Mouse (Mus musculus) ovary, postnatal 14 days (tissue): ENCODE data around the gene Ly6g6c.
"Not testable (repeated sequence)": the region's sequence is repeated elsewhere in the genome, so short reads cannot be mapped to it uniquely, and the experiment has no call there.

Experiments
- DNase-seq: peaks from one replicate; pipeline ENCODE4 v3.0.0; 2022; ENCODE audit warnings: low spot score

Ly6g6c gene

DNA sequence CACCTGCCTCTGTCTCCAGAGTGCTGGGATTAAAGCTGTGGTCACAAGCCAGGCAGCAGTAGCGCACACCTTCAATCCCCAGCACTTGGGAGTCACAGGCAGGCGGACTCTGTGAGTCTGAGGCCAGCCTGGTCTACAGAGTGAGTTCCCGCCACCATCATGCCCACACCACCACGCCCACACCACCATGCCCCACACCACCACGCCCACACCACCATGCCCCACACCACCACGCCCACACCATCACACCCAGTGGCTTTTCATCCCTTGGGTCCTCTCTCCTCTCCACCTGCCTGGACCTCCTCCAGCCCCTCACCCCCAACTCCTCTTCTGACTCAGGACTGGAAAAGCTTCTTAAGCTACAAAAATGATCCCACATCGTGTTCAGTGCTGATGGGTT lies 33.3 kb upstream of the Ly6g6c start:
- no peak for DNase-seq

DNA sequence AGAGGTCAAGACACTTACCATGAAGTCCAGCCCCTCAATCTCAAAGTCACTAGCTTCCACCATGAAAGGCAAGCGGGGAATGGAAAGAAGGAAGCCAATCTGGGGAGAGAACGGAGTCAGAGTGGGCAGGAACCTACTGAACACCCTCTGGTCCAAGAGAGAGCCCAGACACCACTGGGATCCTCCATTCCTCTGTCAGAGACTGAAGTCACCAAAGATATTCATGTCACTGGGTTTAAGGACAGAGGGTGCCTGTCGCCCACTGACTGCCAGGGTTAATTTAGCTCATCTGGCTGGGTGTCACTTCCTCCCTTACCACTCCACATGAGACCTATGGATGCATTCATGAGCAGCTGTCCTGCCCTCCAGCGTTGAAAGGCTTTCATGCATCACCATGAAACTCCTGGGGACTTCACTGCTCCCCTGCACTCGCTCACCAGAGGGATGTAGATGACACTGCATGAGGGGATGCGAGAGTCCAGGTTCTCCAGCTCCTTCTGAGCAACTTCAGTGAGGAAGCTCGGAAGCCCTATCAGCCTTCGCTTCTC lies 32.8 kb upstream of the Ly6g6c start:
- DNase-seq = no peak

DNA sequence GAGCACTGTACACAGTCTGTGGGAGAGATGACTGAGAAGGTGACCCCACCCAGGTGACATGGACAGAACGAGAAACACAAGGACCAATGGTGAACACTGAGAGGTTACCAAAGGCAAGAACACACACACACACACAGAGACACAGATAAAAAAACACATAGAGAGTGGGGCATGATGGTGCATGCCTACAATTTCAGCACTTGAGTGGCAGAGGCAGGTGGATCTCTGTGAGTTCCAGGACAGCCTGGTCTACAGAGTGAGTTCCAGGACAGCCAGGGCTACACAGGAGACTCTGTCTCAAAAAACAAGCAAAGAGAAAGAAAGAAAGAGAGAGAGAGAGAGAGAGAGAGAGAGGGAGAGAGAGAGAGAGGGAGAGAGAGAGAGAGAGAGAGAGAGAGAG lies 31.5 kb upstream of the Ly6g6c start:
- DNase-seq = not testable (repeated sequence)

DNA sequence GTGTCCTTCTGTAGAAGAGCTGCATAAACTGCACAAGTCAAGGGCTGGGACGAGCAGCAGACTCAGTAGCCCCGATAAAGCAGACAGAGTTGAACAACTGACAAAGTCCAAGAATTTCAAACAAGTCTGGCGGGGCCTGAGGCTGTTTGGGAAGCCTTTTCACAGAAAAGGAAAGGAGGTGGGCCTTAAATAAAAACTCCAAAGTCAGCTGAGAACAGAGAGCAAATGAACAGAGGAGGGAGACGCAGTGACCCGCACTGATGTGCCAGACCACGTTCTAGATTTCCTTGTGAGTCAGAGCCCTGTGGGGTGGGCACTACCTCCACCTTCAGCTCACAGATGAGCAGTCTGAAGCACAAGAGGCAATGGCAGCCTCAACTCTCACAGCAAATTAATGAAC lies 30.3 kb upstream of the Ly6g6c start:
- DNase-seq = no peak

DNA sequence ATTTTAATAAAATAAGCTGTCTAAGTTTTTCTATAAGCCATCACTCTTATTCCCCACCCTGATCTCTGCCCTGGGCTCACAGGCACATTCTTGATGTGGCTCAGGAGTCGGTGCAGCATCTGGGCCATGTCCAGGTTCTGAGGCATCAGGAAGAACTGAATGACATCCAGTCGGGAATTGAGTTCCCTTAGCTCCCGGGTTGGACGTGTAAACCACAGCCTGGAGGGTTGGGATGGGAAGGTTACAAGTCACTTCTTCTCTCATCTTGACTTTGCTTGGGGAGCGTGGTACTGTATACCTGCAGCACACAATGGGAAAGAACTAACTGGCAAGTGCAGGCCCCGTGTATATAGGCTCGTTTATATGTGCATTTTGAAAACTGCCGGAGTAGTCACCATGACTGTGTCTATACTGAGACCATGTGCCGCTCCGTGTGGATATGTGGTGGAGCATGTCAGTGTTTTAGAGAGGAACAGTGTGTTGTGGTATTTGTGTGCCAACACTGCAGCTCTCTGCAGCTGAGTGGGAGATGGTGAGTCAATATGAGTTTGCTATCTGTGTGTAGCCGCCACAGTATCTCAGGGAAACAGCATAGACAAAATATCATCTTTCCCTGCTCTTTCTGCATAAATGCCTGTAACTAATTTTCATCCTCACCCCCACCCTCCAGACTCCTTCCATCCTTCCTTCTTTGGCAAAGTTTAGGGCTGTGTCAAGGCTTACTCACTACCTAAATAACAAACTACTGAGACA lies 25.9 kb upstream of the Ly6g6c start:
- DNase-seq = no peak

DNA sequence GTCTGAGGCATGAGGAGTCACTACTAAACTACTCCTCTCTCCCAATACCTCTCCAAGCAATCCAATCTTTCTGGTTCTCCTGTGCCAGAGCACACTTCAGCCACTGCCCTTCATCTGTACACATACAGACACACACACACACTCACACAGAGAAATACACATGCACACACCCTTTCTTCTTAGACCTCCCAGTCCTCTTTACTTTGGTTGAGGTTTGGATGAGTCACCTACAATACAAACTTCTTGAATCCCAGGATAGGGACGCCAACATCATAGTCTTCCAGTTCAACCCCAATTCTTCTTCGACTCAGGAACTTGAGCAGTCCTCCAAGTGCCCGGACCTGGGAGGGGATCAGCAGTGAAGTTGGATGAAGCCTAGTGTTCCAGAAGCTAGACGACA lies 21.4 kb upstream of the Ly6g6c start:
- no peak for DNase-seq

DNA sequence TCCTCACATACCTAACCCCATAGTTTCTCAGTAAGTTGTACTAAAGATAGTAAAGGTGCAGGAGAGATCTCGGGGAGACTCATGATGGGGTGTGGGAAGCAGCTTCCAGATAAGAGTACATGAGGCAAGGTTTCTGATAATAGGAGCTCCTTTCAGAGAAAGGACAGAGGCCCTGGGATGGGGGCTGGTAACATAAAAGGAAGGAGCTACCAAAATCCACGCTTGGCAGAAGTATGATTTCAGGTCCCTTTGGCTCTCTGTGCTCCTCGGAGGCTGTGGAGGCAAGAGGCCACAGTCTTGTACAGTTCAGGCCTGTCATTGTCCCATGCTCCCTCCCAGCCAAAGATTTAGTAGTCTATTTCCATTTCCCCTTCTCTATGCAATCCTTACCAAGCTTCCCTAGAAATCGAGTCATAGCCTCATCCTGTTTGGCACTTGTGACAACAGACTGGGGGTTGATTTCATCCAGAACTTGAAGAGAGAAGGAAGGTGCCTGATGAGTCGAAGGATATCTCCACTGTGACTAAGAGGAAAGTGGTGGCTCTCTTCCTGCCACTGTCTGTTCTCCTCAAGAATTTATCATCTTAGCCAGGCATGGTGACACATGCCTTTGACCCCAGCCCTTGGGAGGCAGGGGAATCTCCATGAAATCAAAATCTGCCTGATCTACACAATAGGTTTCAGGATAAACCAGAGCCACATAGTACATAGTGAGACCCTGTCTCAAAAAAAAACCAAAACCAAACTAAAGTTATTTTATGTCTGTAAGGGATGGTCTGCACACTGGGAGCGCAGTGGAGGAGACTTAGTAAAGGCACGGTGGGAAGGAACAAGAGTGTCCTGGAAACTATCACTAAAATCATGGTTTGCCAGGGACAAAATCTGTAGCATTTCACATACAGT lies 20.0 kb upstream of the Ly6g6c start:
- no peak for DNase-seq

DNA sequence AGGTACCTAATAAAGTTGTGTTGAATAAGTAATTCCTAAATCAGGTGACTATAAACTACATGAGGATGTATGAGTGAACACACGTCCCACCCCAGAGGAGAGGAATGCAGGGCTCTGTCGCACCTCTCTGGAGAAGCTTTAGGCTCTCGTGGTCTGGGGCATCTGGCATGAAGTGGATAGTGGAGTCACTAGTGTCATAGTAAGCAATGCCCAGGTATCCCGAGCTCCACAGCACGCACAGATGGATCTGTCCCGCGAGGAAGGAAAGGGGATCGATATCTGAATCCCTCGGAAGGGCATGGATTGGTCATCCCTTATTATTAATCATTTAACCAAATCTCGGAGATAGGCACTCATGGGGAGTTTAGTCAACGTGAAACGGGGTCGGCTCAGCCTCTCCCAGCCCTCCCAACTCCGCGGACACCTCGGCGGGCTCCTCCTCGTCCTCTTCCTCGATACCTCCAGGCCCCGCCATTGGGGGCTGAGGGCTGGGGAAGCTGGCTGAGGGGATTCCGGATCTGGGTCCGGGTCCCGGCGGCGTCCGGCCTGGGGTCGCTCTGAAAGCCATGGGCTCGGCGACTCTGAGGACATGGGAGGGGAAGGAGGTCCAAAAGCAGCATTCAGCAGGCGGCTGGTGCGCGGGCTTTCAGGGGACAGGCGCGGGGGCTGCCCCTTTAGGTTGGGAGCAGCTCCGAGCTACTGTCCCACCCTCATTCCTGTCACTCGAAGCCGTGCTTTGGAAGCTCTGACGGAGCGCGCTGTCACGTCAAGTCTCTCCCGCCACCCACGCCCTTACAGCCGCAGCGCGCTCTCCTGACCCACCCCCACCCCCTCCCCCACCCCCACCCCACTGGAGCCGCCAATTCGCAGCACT lies 19.1 kb upstream of the Ly6g6c start:
- no peak for DNase-seq

DNA sequence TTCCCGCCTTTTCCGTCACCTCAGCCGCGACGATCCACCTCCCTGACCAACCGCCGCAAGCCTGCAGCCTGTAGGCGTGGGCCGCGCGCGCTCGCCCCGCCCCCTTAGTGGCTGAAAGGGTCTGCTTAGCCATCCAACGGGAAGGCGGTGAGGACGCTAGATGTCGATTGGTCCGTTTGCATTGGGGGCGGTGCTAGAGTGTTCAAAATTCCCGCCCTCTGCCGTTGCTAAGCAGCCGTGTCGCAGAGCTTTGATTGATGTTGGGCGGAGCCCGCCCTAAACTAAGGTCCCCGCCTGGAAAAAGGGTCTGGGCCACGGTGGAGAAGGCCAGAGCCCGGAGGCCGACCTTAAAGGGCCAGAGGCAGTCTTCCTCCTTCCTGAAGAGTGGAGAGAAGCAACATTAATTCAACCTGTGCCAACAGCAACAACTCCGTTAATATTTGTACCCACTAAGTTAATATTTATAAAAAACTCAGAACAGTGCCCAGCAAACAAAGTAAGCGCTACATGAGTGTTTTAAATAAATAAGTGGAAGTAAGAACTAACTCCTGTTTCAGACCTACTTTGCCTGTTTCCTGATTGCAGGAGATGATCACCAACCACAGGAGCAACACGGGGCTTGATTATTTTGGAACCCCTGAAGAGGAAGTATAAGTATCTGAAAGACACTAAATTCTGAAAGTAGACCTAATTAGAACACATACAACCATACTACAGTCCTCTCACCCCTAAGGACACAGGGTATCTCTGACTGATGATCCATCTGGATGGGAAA lies 18.3 kb upstream of the Ly6g6c start, which contains the start of gene Msh5:
Gene Msh5 (minus strand): TSS at position 65 of the 775 bp plus-strand sequence.
- DNase-seq = peak; percentile 96

DNA sequence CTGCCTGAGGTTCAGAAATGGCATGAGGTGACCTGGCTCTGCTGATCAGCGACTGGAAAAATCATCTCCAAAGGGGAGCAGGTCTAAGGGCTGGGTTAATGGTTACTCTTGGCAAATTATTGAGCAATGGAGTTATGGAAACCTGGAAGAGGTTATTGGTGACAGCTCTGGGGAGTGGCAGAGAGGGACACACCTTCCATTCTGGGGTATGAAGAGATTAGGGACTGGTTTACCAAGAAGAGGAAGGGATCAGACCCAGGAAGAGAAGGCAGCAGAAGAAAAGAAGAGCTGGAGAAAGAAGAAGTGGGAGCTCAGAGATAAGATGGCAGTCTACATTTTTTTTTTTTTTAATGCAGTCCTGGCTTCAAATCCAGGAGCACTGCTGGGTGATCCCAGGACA lies 17.5 kb upstream of the Ly6g6c start:
- no peak for DNase-seq

DNA sequence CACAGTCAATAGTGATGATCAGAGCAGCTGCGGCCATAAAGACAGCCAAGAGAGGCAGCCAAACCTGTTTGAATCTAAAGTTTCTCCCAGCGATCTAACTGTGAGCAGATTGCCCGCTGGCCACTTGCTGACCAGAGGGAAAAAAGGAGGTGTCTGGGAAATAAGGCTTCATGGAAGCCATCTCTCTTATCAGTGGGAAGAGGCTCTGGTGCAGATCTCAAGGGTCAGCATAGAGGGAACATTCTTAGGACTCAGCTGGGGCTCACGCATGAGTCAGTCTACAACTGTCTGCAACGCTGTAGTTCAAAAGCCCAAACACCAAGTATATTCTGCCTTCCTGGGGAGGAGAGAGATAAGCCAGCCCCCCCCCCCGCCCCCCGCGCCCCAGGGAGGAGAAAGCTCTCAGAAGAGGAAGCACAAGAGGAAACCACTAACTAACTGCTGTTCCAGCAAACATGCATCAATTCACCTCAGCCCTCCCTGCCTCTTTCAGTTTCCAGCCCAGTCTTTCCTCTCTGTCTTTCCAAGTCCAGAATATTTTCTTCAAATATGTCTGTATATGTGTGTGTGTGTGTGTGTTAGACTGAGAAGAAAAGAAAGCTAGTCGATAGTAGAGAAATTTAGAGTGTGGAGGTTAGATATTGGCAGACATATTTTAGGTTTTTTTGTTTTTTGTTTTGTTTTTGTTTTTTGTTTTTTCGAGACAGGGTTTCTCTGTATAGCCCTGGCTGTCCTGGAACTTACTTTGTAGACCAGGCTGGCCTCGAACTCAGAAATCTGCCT lies 16.8 kb upstream of the Ly6g6c start:
- no peak for DNase-seq

DNA sequence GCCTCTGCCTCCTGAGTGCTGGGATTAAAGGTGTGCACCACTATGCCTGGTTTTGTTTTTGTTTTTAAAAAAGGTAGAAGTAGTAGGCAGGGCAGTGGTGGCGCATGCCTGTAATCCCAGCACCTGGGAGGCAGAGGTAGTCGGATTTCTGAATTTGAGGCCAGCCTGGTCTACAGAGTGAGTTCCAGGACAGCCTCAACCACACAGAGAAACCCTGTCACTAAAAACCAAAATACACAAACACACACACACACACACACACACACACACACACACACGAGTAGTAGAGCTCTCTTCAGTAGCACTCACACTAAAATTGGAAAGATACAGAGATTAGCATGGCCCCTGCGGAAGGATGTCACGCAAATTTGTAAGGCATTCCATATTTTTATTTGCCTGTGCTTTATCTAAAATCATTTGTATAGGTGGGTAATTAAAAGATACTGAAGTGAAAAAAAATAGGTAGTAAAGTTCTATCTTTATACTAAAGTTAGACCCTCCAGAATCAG lies 16.2 kb upstream of the Ly6g6c start:
- no peak for DNase-seq

DNA sequence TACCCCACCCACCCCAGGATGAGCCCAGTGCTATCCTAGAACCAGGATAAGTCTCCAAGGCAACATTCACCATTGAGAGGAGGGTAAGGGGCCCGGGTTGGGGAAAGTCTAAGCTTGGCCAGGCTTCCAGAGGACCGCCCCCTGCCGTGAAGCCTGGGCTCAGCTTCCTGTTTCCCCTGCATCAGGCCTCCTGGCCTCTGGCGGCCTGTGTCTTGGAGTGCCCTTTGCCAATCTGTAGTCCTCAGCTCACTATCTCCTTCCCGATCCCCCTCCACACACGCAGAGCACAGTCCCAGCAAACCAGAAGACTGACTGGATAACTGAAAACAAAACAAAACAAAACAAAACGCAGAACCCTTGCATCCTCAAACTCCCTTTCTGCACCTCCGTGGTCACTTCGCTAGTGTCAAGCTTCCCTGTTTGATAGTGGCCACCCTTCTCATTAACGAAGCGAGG lies 15.6 kb upstream of the Ly6g6c start, which contains the start of gene Clic1:
Gene Clic1 (plus strand): TSS at position 406 of the 456 bp plus-strand sequence.
- DNase-seq = peak; percentile 51

DNA sequence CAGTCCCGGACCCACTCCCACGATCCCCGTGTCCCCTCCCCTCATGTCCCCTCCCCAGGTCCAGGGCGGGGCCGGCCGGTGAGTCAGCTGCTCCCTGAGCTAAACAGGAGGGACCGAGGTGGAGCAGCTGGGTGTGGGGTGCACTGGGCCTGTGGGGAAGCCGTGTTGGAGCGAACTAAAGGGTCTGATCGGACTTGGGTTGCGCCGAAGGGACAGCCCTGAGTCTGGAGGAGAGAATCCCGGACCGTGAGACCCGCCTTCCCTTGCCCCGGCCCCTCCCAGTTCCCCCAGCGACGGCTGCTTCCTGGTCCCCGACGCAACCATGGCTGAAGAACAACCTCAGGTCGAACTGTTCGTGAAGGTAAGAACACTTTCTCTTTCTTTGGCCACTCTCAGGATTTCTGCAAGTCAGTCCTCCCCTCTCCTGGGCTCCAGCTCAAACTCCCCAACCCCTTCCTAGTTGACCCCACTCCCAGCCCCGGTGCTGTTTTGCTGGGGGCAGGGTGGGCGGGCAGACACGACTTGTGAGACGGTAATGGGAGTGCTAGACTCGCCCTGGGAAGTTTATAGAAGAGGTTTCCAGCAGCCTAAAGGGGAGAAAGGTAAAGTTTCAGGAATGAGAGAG lies 14.9 kb upstream of the Ly6g6c start:
- peak; percentile 66 for DNase-seq

DNA sequence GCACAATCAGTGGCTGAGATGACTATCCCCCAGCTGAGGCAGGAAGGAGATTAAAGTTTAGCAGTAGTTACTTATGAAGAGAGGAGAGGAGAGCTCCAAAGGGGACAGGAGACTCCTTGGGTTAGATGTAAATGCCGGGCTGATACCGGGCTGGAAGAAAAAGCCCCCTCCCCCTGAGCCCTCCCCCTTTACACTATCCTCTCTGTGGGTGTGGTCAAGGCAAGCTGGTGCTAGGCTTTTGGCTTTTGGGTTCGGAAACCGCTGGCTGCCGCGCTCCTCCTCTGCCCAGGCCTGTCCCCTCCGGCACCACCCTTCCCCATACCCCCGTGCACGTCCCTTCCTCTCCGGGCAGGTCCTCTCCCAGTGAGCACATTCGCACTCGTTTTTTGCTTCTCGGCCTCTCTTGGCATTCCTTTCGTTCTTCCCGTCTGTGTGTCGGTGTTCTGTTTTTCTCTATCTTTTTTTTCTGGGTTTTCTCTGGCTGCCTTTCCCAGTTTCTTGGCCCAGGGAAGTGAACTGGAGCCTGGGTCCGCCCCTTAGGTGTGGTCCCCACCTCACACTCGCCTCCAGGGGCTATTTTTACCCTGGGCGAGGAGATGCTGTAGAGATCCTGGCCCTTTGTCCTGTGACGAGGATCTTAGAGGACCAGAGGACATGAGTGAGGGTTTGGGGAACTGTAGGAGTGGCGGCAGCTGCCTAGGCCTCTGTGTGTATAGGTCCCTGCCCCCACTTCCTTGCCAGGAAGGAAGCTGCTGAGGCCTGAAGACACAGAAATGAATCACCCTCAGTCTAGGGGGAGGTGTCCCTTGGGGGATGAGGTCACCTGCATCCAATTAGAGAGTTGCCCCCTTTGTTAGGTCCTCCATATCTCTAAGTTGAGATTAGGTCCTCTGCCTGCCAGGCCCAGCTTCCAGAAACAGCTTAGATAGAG lies 13.8 kb upstream of the Ly6g6c start:
- DNase-seq = no peak

DNA sequence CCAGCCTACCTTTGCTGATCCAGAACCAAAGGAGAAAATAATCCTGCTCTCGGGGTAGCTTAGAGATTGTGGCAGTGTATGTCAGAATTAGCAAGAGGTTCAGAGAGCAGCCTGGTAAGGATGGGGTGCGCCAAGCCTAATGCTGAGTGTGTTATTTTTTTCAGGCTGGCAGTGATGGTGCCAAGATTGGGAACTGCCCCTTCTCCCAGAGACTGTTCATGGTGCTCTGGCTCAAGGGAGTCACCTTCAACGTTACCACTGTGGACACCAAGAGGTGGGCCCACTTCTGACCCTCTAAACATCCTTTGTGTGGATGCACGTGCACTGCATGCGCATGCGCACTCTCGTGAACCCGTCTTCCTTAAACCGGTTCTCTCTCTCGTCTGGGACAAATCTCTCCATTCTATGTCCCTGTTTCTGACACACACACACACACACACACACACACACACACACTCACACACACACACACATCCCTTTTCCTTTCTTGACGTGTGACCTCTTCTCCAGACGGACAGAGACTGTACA lies 12.9 kb upstream of the Ly6g6c start:
- no peak for DNase-seq

DNA sequence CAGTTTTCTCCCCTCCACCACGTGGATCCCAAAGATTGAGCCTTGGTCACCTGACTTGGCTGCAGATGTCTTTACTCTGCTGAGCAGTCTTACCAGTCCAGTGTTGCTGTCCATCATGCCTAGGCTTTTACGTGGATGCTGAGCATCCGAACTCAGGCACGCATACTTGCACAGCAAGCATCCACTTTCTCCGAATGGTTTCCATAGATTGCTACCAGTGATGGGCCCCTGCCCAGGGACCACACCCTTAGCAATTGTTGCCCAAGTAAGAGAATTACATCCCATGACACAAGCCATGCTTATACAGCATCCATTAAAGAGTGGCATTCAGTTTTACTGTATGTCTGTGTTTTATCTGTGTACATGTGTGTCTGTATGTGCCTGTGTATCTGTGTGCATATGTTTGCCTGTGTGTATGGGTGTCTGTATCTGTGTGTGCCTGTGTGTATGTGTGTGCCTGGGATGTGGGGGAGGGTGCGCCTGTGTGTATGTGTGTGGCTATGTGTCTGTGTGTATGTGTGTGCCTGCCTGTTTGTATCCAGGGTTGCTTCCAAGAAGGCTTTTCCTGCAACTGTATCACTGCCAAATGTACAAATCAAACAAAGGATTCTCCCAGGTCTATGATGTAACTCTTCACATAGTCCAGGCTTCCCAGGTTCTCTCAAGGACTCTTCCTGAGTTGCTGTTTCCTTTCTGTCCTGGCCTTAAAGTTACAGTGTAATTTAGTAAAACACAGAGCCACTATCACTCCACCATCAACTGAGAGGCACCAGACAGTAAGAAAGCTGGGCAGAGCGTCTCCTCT lies 9.3 kb upstream of the Ly6g6c start:
- no peak for DNase-seq
